ENCODE assay signal across 8 mouse cellular contexts in the genomic region with DNA sequence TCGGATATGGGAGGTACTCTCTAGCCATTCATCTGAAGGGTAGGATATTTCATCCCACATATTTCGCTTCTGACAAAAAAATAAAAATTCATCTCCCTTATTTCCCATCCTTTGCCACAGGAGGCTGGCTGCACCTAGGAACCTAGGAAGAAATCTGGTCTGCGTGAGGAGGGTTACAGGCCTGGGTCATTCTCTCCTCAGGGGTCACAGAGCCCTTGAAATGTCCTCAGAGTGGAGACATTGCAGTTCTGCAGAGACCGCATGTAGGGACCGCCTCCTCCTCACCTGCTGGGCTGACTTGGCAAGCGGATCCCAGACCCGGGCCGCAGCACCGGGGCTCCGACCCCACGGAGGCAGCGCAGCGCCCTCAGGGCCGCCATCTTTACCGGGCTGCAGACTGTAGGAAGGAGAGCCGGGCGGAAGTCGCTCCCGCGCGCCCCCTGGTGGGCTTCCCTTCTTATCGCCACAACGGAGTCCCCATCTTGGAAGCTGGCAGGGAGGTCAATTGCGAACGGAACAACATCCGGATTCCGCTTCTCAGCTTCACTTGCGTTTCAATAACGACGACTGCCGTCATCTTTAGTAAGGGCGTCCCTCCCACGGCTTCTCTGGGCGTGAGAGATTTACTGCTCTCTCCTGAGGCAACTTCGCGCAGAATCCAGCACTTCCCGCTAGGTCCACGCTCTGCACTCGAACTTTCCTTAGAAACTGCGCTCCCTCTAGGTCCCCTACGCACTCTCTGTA. TPM values are rescaled to one million over a fixed set of nuclear protein-coding genes. Genes with fewer than 3 reads are reported as not detected.
DNase-seq lines count a peak whose midpoint lies in the region; ATAC-seq lines count a peak whose summit lies in the region.

No protein-coding gene starts in this region.

- peak overlapping the region; percentile 43 for H3K27ac ChIP-seq in hindbrain, embryonic 11.5 days (ENCODE audit: low read depth, low read length)

- 0 out of 2 replicates have a peak, but pooled peaks cover 3% of the 10 kb centered on the region for H3K36me3 ChIP-seq in hindbrain, embryonic 11.5 days (ENCODE audit: control insufficient read depth, insufficient read depth, low read length)

- peak overlapping the region; percentile 72 for H3K4me3 ChIP-seq in hindbrain, embryonic 11.5 days (ENCODE audit: low read depth, low read length)

- DNase-seq in Muller cell, postnatal 12 days (ENCODE audit: inconsistent ontology term), result peak; percentile 98
- peak; percentile 98 for DNase-seq in cerebellum, adult 9-11 months
- peak; percentile 98 to 99 for DNase-seq in frontal cortex, adult 2 months (ENCODE audit: extremely low spot score in 1 of 2, low spot score in 1 of 2)
- DNase-seq in hindbrain, embryonic 11.5 days (ENCODE audit: low spot score), result peak; percentile 99
- peak; percentile 96 to 99 for DNase-seq in layer of hippocampus, postnatal 10 days (ENCODE audit: low spot score in 2 of 2)
- peak; percentile 98 for DNase-seq in lung, postnatal 10 days
- DNase-seq in ovary, postnatal 36 days (ENCODE audit: low spot score), result peak; percentile 96
- DNase-seq in thymus, postnatal 25 days, result peak; percentile 96

- WGBS in hindbrain, embryonic 11.5 days, result 1% methylated on average over 41 of the region's 41 CpGs

- no peaks in the 10 kb centered on the region for H3K27me3 ChIP-seq in hindbrain, embryonic 11.5 days (ENCODE audit: control insufficient read depth, insufficient read depth, low read length)

- H3K4me2 ChIP-seq in hindbrain, embryonic 11.5 days (replicated peaks; ENCODE audit: low read depth, low read length), result peak overlapping the region; percentile 78

- peak; percentile 90 for ATAC-seq in hindbrain, embryonic 11.5 days (ENCODE audit: low FRiP score)

- H3K9ac ChIP-seq in hindbrain, embryonic 11.5 days (ENCODE audit: low read depth, low read length), result peak overlapping the region; percentile 86

- peaks cover 14% of the 10 kb centered on the region for H3K4me1 ChIP-seq in hindbrain, embryonic 11.5 days (replicated peaks; ENCODE audit: control insufficient read depth, insufficient read depth, low read length)

- H3K9me3 ChIP-seq in hindbrain, embryonic 11.5 days (ENCODE audit: control insufficient read depth, low read length), result no peaks in the 10 kb centered on the region

RNA-seq across cellular contexts. Expression of a gene that starts 3.3 kb away (rescaled TPM):
- 10.2 and 10.9 TPM in 2 replicates for polyA plus RNA-seq in frontal cortex, adult 2 months (2012; rRNA removed)
- polyA plus RNA-seq in hindbrain, embryonic 11.5 days (2014; fragmentation: Nextera tagmentation; extraction: Ambion mirVana), result 4.6 and 5.4 TPM in 2 replicates
- total RNA-seq in layer of hippocampus, postnatal 10 days (2021), result 1 to 10 TPM; 5.6 to 7.1 TPM

RNA-seq across cellular contexts. Expression of a gene that starts 4.3 kb away (rescaled TPM):
- polyA plus RNA-seq in frontal cortex, adult 2 months (2012; rRNA removed), result 212 and 225 TPM in 2 replicates
- 259 and 263 TPM in 2 replicates for polyA plus RNA-seq in hindbrain, embryonic 11.5 days (2014; fragmentation: Nextera tagmentation; extraction: Ambion mirVana)
- 100 to 1,000 TPM; 235 to 249 TPM for total RNA-seq in layer of hippocampus, postnatal 10 days (2021)

RNA-seq across cellular contexts. Expression of a gene that starts 12.7 kb away (rescaled TPM):
- 37.1 and 40.6 TPM in 2 replicates for polyA plus RNA-seq in frontal cortex, adult 2 months (2012; rRNA removed)
- 22.1 and 26.1 TPM in 2 replicates for polyA plus RNA-seq in hindbrain, embryonic 11.5 days (2014; fragmentation: Nextera tagmentation; extraction: Ambion mirVana)
- 10 to 100 TPM; 15.2 to 16.7 TPM for total RNA-seq in layer of hippocampus, postnatal 10 days (2021)

RNA-seq across cellular contexts. Expression of a gene that starts 22.0 kb away (rescaled TPM):
- 3.9 and 5.2 TPM in 2 replicates for polyA plus RNA-seq in frontal cortex, adult 2 months (2012; rRNA removed)
- polyA plus RNA-seq in hindbrain, embryonic 11.5 days (2014; fragmentation: Nextera tagmentation; extraction: Ambion mirVana), result 3.1 and 5.0 TPM in 2 replicates
- total RNA-seq in layer of hippocampus, postnatal 10 days (2021), result 1 to 10 TPM; 2.1 to 4.6 TPM

RNA-seq across cellular contexts. Expression of a gene that starts 23.2 kb away (rescaled TPM):
- 65.2 and 73.7 TPM in 2 replicates for polyA plus RNA-seq in frontal cortex, adult 2 months (2012; rRNA removed)
- 59.1 and 66.3 TPM in 2 replicates for polyA plus RNA-seq in hindbrain, embryonic 11.5 days (2014; fragmentation: Nextera tagmentation; extraction: Ambion mirVana)
- total RNA-seq in layer of hippocampus, postnatal 10 days (2021), result 10 to 100 TPM; 65.4 to 67.1 TPM

Comparison
In these comparisons a context has a peak if more than half of its experiments do, and no peak if none do; other contexts are left out.
1. Peak in every context shown above with its lines: DNase-seq, ATAC-seq, H3K4me3 ChIP-seq and H3K27ac ChIP-seq.